Mouse (Mus musculus) stomach, embryonic 16.5 days (tissue): ENCODE data around the gene Hand1. TPM values are rescaled to one million over a fixed set of nuclear protein-coding genes. Genes with fewer than 3 reads are reported as not detected.

Experiments
- ATAC-seq: fragments of 200-750 bp; cut with Nextera tagmentation; 2 replicates; pipeline ENCODE4 v1.8.0; 2017; ENCODE audit warnings: moderate number of reproducible peaks, moderate TSS enrichment; ENCODE audit not compliant: insufficient read depth, low FRiP score
- H3K27ac ChIP-seq: fragments of 300-500 bp; sonication (generic); 2 replicates; pipeline ENCODE4 v1.5.1; 2014; ENCODE audit warnings: low read length
- H3K27me3 ChIP-seq: fragments of 300-500 bp; sonication (generic); 2 replicates; pipeline ENCODE4 v1.6.1; 2014; ENCODE audit warnings: low read length, control low read depth, mixed read lengths; ENCODE audit not compliant: control insufficient read depth, insufficient read depth
- H3K36me3 ChIP-seq: fragments of 300-500 bp; sonication (generic); 2 replicates; pipeline ENCODE4 v1.6.1; 2014; ENCODE audit warnings: low read length; ENCODE audit not compliant: control insufficient read depth, insufficient read depth
- H3K4me1 ChIP-seq: fragments of 300-500 bp; sonication (generic); 2 replicates; pipeline ENCODE4 v1.6.1; 2014; ENCODE audit warnings: low read length, control low read depth, mixed read lengths; ENCODE audit not compliant: control insufficient read depth, insufficient read depth
- H3K4me2 ChIP-seq: fragments of 300-500 bp; sonication (generic); 2 replicates; pipeline ENCODE4 v1.6.1; 2014; ENCODE audit warnings: low read depth, low read length, mixed read lengths
- H3K4me3 ChIP-seq: fragments of 300-500 bp; sonication (generic); replicated peaks from 2 replicates; pipeline ENCODE4 v1.5.1; 2014; ENCODE audit warnings: mild to moderate bottlenecking, low read length
- H3K9ac ChIP-seq: fragments of 300-500 bp; sonication (generic); 2 replicates; pipeline ENCODE4 v1.6.1; 2014; ENCODE audit warnings: low read length
- H3K9me3 ChIP-seq: fragments of 300-500 bp; sonication (generic); replicated peaks from 2 replicates; pipeline ENCODE4 v1.6.1; 2016; ENCODE audit warnings: low read length, control low read depth; ENCODE audit not compliant: control insufficient read depth
- WGBS: fragments of 180-500 bp; shearing (Covaris S2); extraction: QIAGEN DNeasy Blood & Tissue Kit; methylation state at CpG from one replicate; pipeline ENCODE4 v1.1.7; 2014; 5-methylcytosine and 5-hydroxymethylcytosine counted together
- polyA plus RNA-seq: library from polyadenylated mRNA; unstranded; fragments of >200 nt; fragmentation: Nextera tagmentation; extraction: Ambion mirVana; gene quantifications from 2 replicates; pipeline ENCODE4 v1.2.1, GENCODE M21; 2015

The Hand1 gene
- 1.0 and 1.4 TPM in 2 replicates for polyA plus RNA-seq

- no peaks in the 10 kb centered on the region for H3K36me3 ChIP-seq
- peaks cover 22% of the 10 kb centered on the region for H3K4me1 ChIP-seq
- H3K4me2 ChIP-seq, result no peak within 1 kb of the TSS
- no peak within 1 kb of the TSS for H3K9ac ChIP-seq
- ATAC-seq, result no peak
- no peaks in the 10 kb centered on the region for H3K9me3 ChIP-seq
- peaks cover 94% of the 10 kb centered on the region for H3K27me3 ChIP-seq
- 36% methylated on average over 23 of the region's 23 CpGs for WGBS
- H3K27ac ChIP-seq, result no peak within 1 kb of the TSS
- no peak within 1 kb of the TSS; the same call in 1 of the 2 replicates for H3K4me3 ChIP-seq
Measured at GRCm38 (mm10) chr11:57832552-57833201, at the start of gene Hand1. Gene Hand1 (minus strand): TSS chr11:57832818.

GRCm38 (mm10) chr11:57876157-57876556 is 43.5 kb upstream of the Hand1 start:
- no peaks in the 10 kb centered on the region for H3K4me1 ChIP-seq
- H3K9me3 ChIP-seq, result no peaks in the 10 kb centered on the region
- 70% methylated on average over 2 of the region's 2 CpGs for WGBS
- no peak overlapping the region for H3K27ac ChIP-seq
- H3K36me3 ChIP-seq, result no peaks in the 10 kb centered on the region
- H3K4me2 ChIP-seq, result no peak overlapping the region
- ATAC-seq, result no peak
- H3K27me3 ChIP-seq, result no peaks in the 10 kb centered on the region
- no peak overlapping the region for H3K9ac ChIP-seq
- H3K4me3 ChIP-seq, result no peak overlapping the region

- Histone ChIP-seq H3K36me3 (no peaks in the 10 kb centered on the region), H3K27ac (no peak overlapping the region), H3K9me3 (no peaks in the 10 kb centered on the region), H3K27me3 (no peaks in the 10 kb centered on the region), H3K4me1 (no peaks in the 10 kb centered on the region), H3K4me2 (no peak overlapping the region), H3K4me3 (no peak overlapping the region), H3K9ac (no peak overlapping the region)
- WGBS, result 61% methylated on average over 3 of the region's 3 CpGs
- ATAC-seq, result no peak
Measured at GRCm38 (mm10) chr11:57873014-57873413, 40.4 kb upstream of the Hand1 start.

GRCm38 (mm10) chr11:57868753-57869460 is 36.3 kb upstream of the Hand1 start:
- H3K4me2 ChIP-seq, result no peak overlapping the region
- H3K9ac ChIP-seq, result no peak overlapping the region
- H3K27ac ChIP-seq, result no peak overlapping the region
- WGBS, result 49% methylated on average over 9 of the region's 9 CpGs
- no peaks in the 10 kb centered on the region for H3K27me3 ChIP-seq
- H3K36me3 ChIP-seq, result no peaks in the 10 kb centered on the region
- no peaks in the 10 kb centered on the region for H3K9me3 ChIP-seq
- H3K4me1 ChIP-seq, result peaks cover 7% of the 10 kb centered on the region; the same call in 1 of the 2 replicates
- H3K4me3 ChIP-seq, result no peak overlapping the region
- peak; percentile 56; the same call in 1 of the 2 replicates for ATAC-seq

DNA sequence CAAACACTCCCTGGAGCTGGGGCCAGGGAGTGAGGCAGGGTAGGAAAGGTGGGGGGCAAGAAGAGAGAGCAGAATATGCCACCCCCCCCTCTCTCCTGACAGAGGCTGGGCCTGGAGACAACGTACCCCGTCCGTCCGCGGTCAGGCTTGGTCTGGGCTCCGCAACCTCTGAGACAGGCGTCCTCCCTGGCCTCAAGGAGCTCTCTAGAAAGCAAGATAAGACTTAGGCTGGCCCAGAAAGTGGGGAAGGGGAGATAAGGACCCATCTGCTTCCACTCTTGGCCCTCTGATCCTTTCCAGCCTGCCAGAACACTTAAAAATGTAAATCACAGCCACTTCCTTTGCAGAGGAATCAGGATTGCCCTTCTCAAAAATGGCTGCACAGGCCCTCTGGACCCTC is 33.8 kb upstream of the Hand1 start:
- H3K4me3 ChIP-seq, result no peak overlapping the region
- H3K9ac ChIP-seq, result no peak overlapping the region
- H3K27ac ChIP-seq, result no peak overlapping the region
- 21% methylated on average over 7 of the region's 7 CpGs for WGBS
- H3K4me1 ChIP-seq, result peaks cover 7% of the 10 kb centered on the region; the same call in 1 of the 2 replicates
- H3K9me3 ChIP-seq, result no peaks in the 10 kb centered on the region
- no peaks in the 10 kb centered on the region for H3K36me3 ChIP-seq
- no peaks in the 10 kb centered on the region for H3K27me3 ChIP-seq
- ATAC-seq, result no peak
- no peak overlapping the region for H3K4me2 ChIP-seq

DNA sequence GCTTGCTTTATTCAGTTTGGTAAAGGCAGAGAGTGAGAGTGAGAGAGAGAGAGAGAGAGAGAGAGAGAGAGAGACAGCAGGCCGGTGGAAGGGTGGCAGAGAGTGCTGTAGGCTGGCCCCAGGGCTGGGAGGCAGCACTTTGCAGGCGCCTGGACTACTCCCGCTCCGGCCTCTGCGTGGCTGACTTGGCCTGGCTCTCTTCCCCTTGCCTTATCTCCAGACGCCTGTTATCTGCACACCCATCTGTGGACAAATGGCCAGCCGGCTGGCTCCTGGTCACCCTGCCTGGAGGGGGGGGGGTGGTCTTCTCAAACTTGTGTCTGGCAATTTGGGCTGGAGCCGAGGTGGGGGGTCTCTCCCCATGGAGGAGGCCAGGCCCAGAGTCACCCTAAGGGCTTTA is 32.0 kb upstream of the Hand1 start:
- Histone ChIP-seq H3K4me3 (no peak overlapping the region), H3K36me3 (no peaks in the 10 kb centered on the region), H3K4me2 (no peak overlapping the region), H3K9me3 (no peaks in the 10 kb centered on the region), H3K9ac (no peak overlapping the region), H3K27me3 (no peaks in the 10 kb centered on the region), H3K27ac (no peak overlapping the region), H3K4me1 (peaks cover 7% of the 10 kb centered on the region; the same call in 1 of the 2 replicates)
- 26% methylated on average over 7 of the region's 8 CpGs for WGBS
- no peak for ATAC-seq

DNA sequence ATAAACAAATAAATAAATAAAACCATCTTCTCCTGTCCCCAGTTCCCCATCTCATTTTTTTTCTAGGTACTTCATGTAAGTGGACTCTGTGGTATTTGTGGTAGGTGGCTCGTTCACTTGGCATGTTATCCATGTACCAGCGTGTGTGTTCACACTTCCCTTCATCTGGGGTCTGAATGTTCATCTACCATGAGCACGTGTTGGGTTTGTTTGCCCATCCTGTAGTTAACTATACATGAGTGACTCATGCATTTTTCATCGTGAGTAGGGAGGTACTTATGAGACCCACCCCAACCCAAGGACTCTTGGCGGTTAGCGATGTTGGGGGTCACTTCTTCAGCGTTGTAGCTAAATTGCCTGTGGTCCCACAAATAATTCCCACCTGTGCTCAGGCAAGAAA is 29.5 kb upstream of the Hand1 start:
- H3K36me3 ChIP-seq, result no peaks in the 10 kb centered on the region
- peaks cover 7% of the 10 kb centered on the region; the same call in 1 of the 2 replicates for H3K4me1 ChIP-seq
- H3K4me2 ChIP-seq, result no peak overlapping the region
- no peaks in the 10 kb centered on the region for H3K27me3 ChIP-seq
- no peak; the same call in 1 of the 2 replicates for ATAC-seq
- no peaks in the 10 kb centered on the region for H3K9me3 ChIP-seq
- no peak overlapping the region for H3K27ac ChIP-seq
- 86% methylated on average over 7 of the region's 7 CpGs for WGBS
- H3K9ac ChIP-seq, result no peak overlapping the region
- no peak overlapping the region for H3K4me3 ChIP-seq

DNA sequence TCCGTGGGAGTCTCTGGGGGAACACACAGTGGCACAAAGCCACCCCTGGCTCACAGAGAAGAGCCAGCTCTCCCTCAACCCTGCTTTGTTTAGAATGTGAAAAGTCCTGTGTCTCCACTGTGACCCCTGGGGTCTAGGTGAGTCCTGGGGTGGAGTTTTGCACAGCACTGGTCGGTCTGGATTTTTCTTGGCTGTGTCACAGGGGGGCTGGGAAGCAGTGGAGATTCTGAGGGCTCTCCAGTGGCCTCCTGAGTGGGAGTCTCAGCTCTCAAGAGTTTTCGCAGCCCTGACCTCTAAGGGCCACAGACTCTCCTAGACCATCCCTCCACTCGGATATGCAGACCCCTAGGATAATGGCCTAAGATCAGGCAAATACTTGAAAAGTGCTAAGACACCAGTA is 25.1 kb upstream of the Hand1 start:
- Histone ChIP-seq H3K9me3 (no peaks in the 10 kb centered on the region), H3K27ac (no peak overlapping the region), H3K9ac (no peak overlapping the region), H3K4me1 (no peaks in the 10 kb centered on the region), H3K36me3 (no peaks in the 10 kb centered on the region), H3K27me3 (no peaks in the 10 kb centered on the region), H3K4me3 (no peak overlapping the region), H3K4me2 (no peak overlapping the region)
- WGBS, result 45% methylated on average over 4 of the region's 4 CpGs
- no peak for ATAC-seq

DNA sequence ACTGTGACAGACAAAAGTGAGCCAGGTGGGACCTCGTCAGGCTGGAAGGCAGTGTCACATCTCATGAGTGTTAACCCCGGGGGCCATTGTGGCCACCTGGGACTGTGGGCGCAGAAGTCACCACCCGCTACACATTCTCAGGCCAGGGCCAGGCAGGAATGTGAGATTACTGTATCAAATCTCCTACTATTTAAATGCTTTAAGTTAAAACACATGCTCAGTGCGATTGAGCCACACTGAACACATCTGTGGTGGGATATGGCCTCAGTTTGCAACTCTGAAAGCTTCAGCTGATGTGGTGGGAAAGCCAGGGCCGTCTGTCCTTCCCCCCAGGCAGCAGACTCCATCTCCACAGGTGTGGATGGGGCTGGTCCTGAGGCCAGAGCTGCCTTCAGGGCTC is 21.0 kb upstream of the Hand1 start:
- ATAC-seq, result no peak
- H3K27ac ChIP-seq, result no peak overlapping the region
- H3K9me3 ChIP-seq, result no peaks in the 10 kb centered on the region
- no peaks in the 10 kb centered on the region for H3K4me1 ChIP-seq
- no peak overlapping the region for H3K4me2 ChIP-seq
- H3K27me3 ChIP-seq, result 0 out of 2 replicates have a peak, but pooled peaks cover 3% of the 10 kb centered on the region
- H3K4me3 ChIP-seq, result no peak overlapping the region
- no peak overlapping the region for H3K9ac ChIP-seq
- H3K36me3 ChIP-seq, result no peaks in the 10 kb centered on the region
- WGBS, result 69% methylated on average over 6 of the region's 6 CpGs
